ENCODE assay signal across 11 mouse cellular contexts in the genomic region with DNA sequence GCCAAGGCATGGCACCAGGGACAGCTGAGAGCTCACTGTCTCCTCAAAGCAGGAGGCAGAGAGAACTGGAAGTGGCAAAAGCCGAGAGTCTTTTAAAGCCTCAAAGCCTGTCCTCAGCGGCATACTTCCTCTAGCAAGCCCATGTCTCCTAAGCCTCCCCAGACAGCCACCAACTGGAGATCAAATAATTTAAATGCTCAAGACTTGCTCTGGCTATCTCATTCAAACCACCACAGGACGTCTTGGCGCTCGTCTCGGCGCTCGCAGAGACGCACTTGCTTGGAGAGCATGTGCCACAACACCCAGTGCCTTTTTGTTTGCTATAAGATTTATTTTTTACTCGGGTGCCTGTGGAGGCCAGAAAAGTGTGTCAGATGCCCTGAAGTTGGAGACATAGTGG.
DNase-seq lines count a peak whose midpoint lies in the region; ATAC-seq and TF ChIP-seq lines count a peak whose summit lies in the region.
"Had no signal": no experiment of that assay in that cellular context is flagged by ENCODE, and none has a peak within 500 bp of the region (broad histone marks: within the 10 kb centered on the region; RNA-seq: fewer than 3 reads in every experiment).

No protein-coding gene starts in this region.

- no peaks in the 10 kb centered on the region for H3K27me3 ChIP-seq in heart, adult 2 months (ENCODE audit: control insufficient read depth, insufficient read depth, low read length)
- no peaks in the 10 kb centered on the region for H3K27me3 ChIP-seq in forebrain, embryonic 10.5 days (ENCODE audit: poor library complexity, severe bottlenecking)
- no peaks in the 10 kb centered on the region for H3K27me3 ChIP-seq in hindbrain, embryonic 15.5 days
- H3K27me3 ChIP-seq in neural tube, embryonic 13.5 days: no peaks in the 10 kb centered on the region
- no peaks in the 10 kb centered on the region for H3K27me3 ChIP-seq in intestine, postnatal 0 days (replicated peaks; ENCODE audit: control insufficient read depth, insufficient read depth, low read length)
- H3K27me3 ChIP-seq: intestine, embryonic 15.5 days had no signal

- intact Hi-C loops in heart, adult 2 months (cut with DNase I): loop anchor here (1.0 to 10.0 kb wide), 3 partner anchors 81 to 315 kb away; no protein-coding TSS in a partner anchor

- TF ChIP-seq POLR2A in heart, adult 2 months (IDR thresholded peaks at IDR 0.05; ENCODE audit: insufficient read depth, low read depth, low read length): no peak

- TF ChIP-seq EP300 in heart, adult 2 months (IDR thresholded peaks at IDR 0.05; ENCODE audit: insufficient read depth, low read depth, low read length): no peak

- no peaks in the 10 kb centered on the region for H3K9me3 ChIP-seq in forebrain, embryonic 10.5 days
- no peaks in the 10 kb centered on the region for H3K9me3 ChIP-seq in hindbrain, embryonic 15.5 days
- H3K9me3 ChIP-seq in neural tube, embryonic 13.5 days: no peaks in the 10 kb centered on the region
- H3K9me3 ChIP-seq in intestine, postnatal 0 days (ENCODE audit: control insufficient read depth): no peaks in the 10 kb centered on the region
- H3K9me3 ChIP-seq: G1E; intestine, embryonic 15.5 days had no signal

- H3K79me2 ChIP-seq in heart, adult 2 months (replicated peaks; ENCODE audit: control insufficient read depth, insufficient read depth, low read length): no peaks in the 10 kb centered on the region

- H3K4me1 ChIP-seq in heart, adult 2 months (ENCODE audit: control insufficient read depth, insufficient read depth, low read length): peaks cover 4% of the 10 kb centered on the region; the same call in 1 of the 2 replicates
- peaks cover 45% of the 10 kb centered on the region for H3K4me1 ChIP-seq in forebrain, embryonic 10.5 days
- peaks cover 34% of the 10 kb centered on the region for H3K4me1 ChIP-seq in hindbrain, embryonic 15.5 days (replicated peaks)
- H3K4me1 ChIP-seq in neural tube, embryonic 13.5 days (replicated peaks): peaks cover 46% of the 10 kb centered on the region
- H3K4me1 ChIP-seq in intestine, postnatal 0 days (replicated peaks; ENCODE audit: control insufficient read depth, insufficient read depth, low read length): no peaks in the 10 kb centered on the region

- no peak overlapping the region for H3K4me2 ChIP-seq in hindbrain, embryonic 15.5 days
- H3K4me2 ChIP-seq in neural tube, embryonic 13.5 days: no peak overlapping the region
- H3K4me2 ChIP-seq in intestine, postnatal 0 days (replicated peaks; ENCODE audit: low read depth): no peak overlapping the region
- H3K4me2 ChIP-seq: intestine, embryonic 15.5 days had no signal

- no peak for ATAC-seq in hindbrain, embryonic 15.5 days (ENCODE audit: low FRiP score, low read depth)
- ATAC-seq in neural tube, embryonic 13.5 days (ENCODE audit: low read depth): no peak
- ATAC-seq in intestine, postnatal 0 days: no peak

- H3K36me3 ChIP-seq in heart, adult 2 months (ENCODE audit: control insufficient read depth, insufficient read depth, low read length): no peaks in the 10 kb centered on the region
- H3K36me3 ChIP-seq in forebrain, embryonic 10.5 days (replicated peaks): no peaks in the 10 kb centered on the region
- no peaks in the 10 kb centered on the region for H3K36me3 ChIP-seq in hindbrain, embryonic 15.5 days
- H3K36me3 ChIP-seq in neural tube, embryonic 13.5 days: no peaks in the 10 kb centered on the region
- H3K36me3 ChIP-seq in intestine, postnatal 0 days (ENCODE audit: control insufficient read depth, insufficient read depth): no peaks in the 10 kb centered on the region
- H3K36me3 ChIP-seq: G1E; intestine, embryonic 15.5 days had no signal

- 82% methylated on average over 10 of the region's 10 CpGs for WGBS in heart, adult 2 months
- 77% methylated on average over 10 of the region's 10 CpGs for WGBS in forebrain, embryonic 10.5 days
- WGBS in hindbrain, embryonic 15.5 days: 70% methylated on average over 10 of the region's 10 CpGs
- WGBS in neural tube, embryonic 13.5 days: 68% methylated on average over 10 of the region's 10 CpGs
- WGBS in intestine, postnatal 0 days: 82% methylated on average over 10 of the region's 10 CpGs

- H3K27ac ChIP-seq in heart, adult 2 months: no peak overlapping the region
- H3K27ac ChIP-seq in forebrain, embryonic 10.5 days: peak overlapping the region; percentile 74
- peak overlapping the region; percentile 52 for H3K27ac ChIP-seq in hindbrain, embryonic 15.5 days (replicated peaks)
- peak overlapping the region; percentile 72 for H3K27ac ChIP-seq in neural tube, embryonic 13.5 days (replicated peaks)
- H3K27ac ChIP-seq in intestine, postnatal 0 days (ENCODE audit: low read depth, low read length): no peak overlapping the region
- H3K27ac ChIP-seq: intestine, embryonic 15.5 days; stomach, postnatal 0 days had no signal

- no peak overlapping the region for H3K4me3 ChIP-seq in heart, adult 2 months
- H3K4me3 ChIP-seq in forebrain, embryonic 10.5 days: no peak overlapping the region
- no peak overlapping the region for H3K4me3 ChIP-seq in hindbrain, embryonic 15.5 days
- H3K4me3 ChIP-seq in neural tube, embryonic 13.5 days: no peak overlapping the region
- no peak overlapping the region for H3K4me3 ChIP-seq in intestine, postnatal 0 days (ENCODE audit: low read depth, low read length)
- H3K4me3 ChIP-seq: intestine, embryonic 15.5 days had no signal

- H3K9ac ChIP-seq in heart, adult 2 months (ENCODE audit: low read depth, low read length): no peak overlapping the region
- no peak overlapping the region for H3K9ac ChIP-seq in hindbrain, embryonic 15.5 days
- H3K9ac ChIP-seq in neural tube, embryonic 13.5 days: no peak overlapping the region
- no peak overlapping the region for H3K9ac ChIP-seq in intestine, postnatal 0 days (ENCODE audit: low read depth, low read length)
- H3K9ac ChIP-seq: intestine, embryonic 15.5 days had no signal

- DNase-seq in heart, adult 11 months: peak; percentile 84
- DNase-seq in heart, adult 2 months: no peak
- DNase-seq in forebrain, embryonic 10.5 days (ENCODE audit: extremely low spot score, low spot score): no peak
- DNase-seq in heart, postnatal 4 days: no peak
- no peak for DNase-seq in right cerebral cortex, postnatal 25 days

- TF ChIP-seq CTCF in heart, adult 2 months (IDR thresholded peaks at IDR 0.05): no peak
- no peak for TF ChIP-seq CTCF in intestine, postnatal 0 days (IDR thresholded peaks at IDR 0.05; ENCODE audit: low read depth)

Comparison
In these comparisons a context has a peak if more than half of its experiments do, and no peak if none do; other contexts are left out.
1. H3K27ac ChIP-seq: peak in forebrain, embryonic 10.5 days (single experiment), hindbrain, embryonic 15.5 days (single experiment) and neural tube, embryonic 13.5 days (single experiment); none in heart, adult 2 months (single experiment) and intestine, postnatal 0 days (single experiment).